Mouse (Mus musculus): Measurements from ENCODE around the gene Dync2li1. TPM values are rescaled to one million over a fixed set of nuclear protein-coding genes. Genes with fewer than 3 reads are reported as not detected.

The Dync2li1 gene
- polyA plus RNA-seq, 1 experiment from 2014 or later, result 56.9 TPM

- no peak overlapping the region for H3K4me3 ChIP-seq (ENCODE audit: low read length)
- 0 out of 2 replicates have a peak, but pooled peaks cover 3% of the 10 kb centered on the region for H3K4me1 ChIP-seq (ENCODE audit: insufficient read depth, low read length)
- H3K4me2 ChIP-seq (replicated peaks; ENCODE audit: low read depth, low read length), result no peak overlapping the region
- H3K9me3 ChIP-seq (ENCODE audit: low read length), result no peaks in the 10 kb centered on the region; the same call in 1 of the 2 replicates
- WGBS, result 90% methylated on average over 6 of the region's 6 CpGs
- H3K9ac ChIP-seq (replicated peaks; ENCODE audit: low read length), result no peak overlapping the region
- 0 out of 2 replicates have a peak, but pooled peaks cover 9% of the 10 kb centered on the region for H3K36me3 ChIP-seq (ENCODE audit: insufficient read depth, low read length)
- no peaks in the 10 kb centered on the region for H3K27me3 ChIP-seq (ENCODE audit: insufficient read depth, low read length)
- H3K27ac ChIP-seq (ENCODE audit: low read length), result no peak overlapping the region
- ATAC-seq (ENCODE audit: low FRiP score, low TSS enrichment), result no peak
These were observed 5.7 kb upstream of the Dync2li1 start for GRCm38 (mm10) chr17:84620610-84621009.

DNA sequence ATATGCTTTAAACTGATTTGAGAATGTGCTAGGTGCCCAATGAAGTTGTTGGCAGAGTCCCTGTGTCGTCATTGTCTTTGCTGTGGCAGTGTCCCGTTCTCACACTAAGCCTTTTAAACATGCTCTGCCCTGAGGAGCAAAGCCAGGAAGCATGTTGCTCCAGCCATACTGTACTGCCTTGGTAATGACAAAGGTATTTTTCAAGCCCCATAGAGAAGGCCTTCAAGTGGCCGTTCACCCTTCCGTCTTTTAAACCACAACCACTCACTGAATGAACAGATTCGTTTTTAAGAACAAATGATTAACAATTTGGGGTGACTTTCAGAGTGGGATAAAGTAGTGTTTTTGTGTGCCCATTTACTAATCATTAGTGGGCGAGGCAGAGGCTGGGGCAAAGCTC, 5.1 kb upstream of the Dync2li1 start:
- Histone ChIP-seq H3K9ac (replicated peaks; ENCODE audit: low read length) (no peak overlapping the region), H3K36me3 (ENCODE audit: insufficient read depth, low read length) (0 out of 2 replicates have a peak, but pooled peaks cover 9% of the 10 kb centered on the region), H3K4me3 (ENCODE audit: low read length) (no peak overlapping the region), H3K9me3 (ENCODE audit: low read length) (no peaks in the 10 kb centered on the region; the same call in 1 of the 2 replicates), H3K27me3 (ENCODE audit: insufficient read depth, low read length) (no peaks in the 10 kb centered on the region), H3K4me2 (replicated peaks; ENCODE audit: low read depth, low read length) (no peak overlapping the region), H3K4me1 (ENCODE audit: insufficient read depth, low read length) (0 out of 2 replicates have a peak, but pooled peaks cover 3% of the 10 kb centered on the region), H3K27ac (ENCODE audit: low read length) (no peak overlapping the region)
- no peak for ATAC-seq (ENCODE audit: low FRiP score, low TSS enrichment)
- 81% methylated on average over 6 of the region's 6 CpGs for WGBS

GRCm38 (mm10) chr17:84622028-84622427, 4.3 kb upstream of the Dync2li1 start:
- H3K36me3 ChIP-seq (ENCODE audit: insufficient read depth, low read length), result 0 out of 2 replicates have a peak, but pooled peaks cover 9% of the 10 kb centered on the region
- no peak for ATAC-seq (ENCODE audit: low FRiP score, low TSS enrichment)
- H3K9ac ChIP-seq (replicated peaks; ENCODE audit: low read length), result no peak overlapping the region
- no peak overlapping the region for H3K27ac ChIP-seq (ENCODE audit: low read length)
- H3K27me3 ChIP-seq (ENCODE audit: insufficient read depth, low read length), result no peaks in the 10 kb centered on the region
- H3K9me3 ChIP-seq (ENCODE audit: low read length), result no peaks in the 10 kb centered on the region; the same call in 1 of the 2 replicates
- 81% methylated on average over 4 of the region's 4 CpGs for WGBS
- H3K4me1 ChIP-seq (ENCODE audit: insufficient read depth, low read length), result peaks cover 6% of the 10 kb centered on the region
- no peak overlapping the region for H3K4me3 ChIP-seq (ENCODE audit: low read length)
- no peak overlapping the region for H3K4me2 ChIP-seq (replicated peaks; ENCODE audit: low read depth, low read length)

GRCm38 (mm10) chr17:84622873-84623272, 3.4 kb upstream of the Dync2li1 start:
- Histone ChIP-seq H3K36me3 (ENCODE audit: insufficient read depth, low read length) (0 out of 2 replicates have a peak, but pooled peaks cover 9% of the 10 kb centered on the region), H3K9ac (replicated peaks; ENCODE audit: low read length) (no peak overlapping the region), H3K4me1 (ENCODE audit: insufficient read depth, low read length) (peaks cover 10% of the 10 kb centered on the region), H3K4me3 (ENCODE audit: low read length) (no peak overlapping the region), H3K27me3 (ENCODE audit: insufficient read depth, low read length) (no peaks in the 10 kb centered on the region), H3K4me2 (replicated peaks; ENCODE audit: low read depth, low read length) (no peak overlapping the region), H3K9me3 (ENCODE audit: low read length) (no peaks in the 10 kb centered on the region; the same call in 1 of the 2 replicates), H3K27ac (ENCODE audit: low read length) (peak overlapping the region; percentile 71; the same call in 1 of the 2 replicates)
- 66% methylated on average over 2 of the region's 2 CpGs for WGBS
- ATAC-seq (ENCODE audit: low FRiP score, low TSS enrichment), result no peak

GRCm38 (mm10) chr17:84626857-84627305, 585 bp downstream of the Dync2li1 start:
- peak overlapping the region; percentile 75 for H3K9ac ChIP-seq (replicated peaks; ENCODE audit: low read length)
- whole genome bisulfite sequencing, result 16% methylated on average over 9 of the region's 9 CpGs
- H3K27ac ChIP-seq (ENCODE audit: low read length), result peak overlapping the region; percentile 80
- peak overlapping the region; percentile 69 for H3K4me3 ChIP-seq (ENCODE audit: low read length)
- H3K27me3 ChIP-seq (ENCODE audit: insufficient read depth, low read length), result no peaks in the 10 kb centered on the region
- H3K4me1 ChIP-seq (ENCODE audit: insufficient read depth, low read length), result peaks cover 10% of the 10 kb centered on the region
- 0 out of 2 replicates have a peak, but pooled peaks cover 2% of the 10 kb centered on the region for H3K36me3 ChIP-seq (ENCODE audit: insufficient read depth, low read length)
- ATAC-seq (ENCODE audit: low FRiP score, low TSS enrichment), result peak; percentile 80
- H3K9me3 ChIP-seq (ENCODE audit: low read length), result no peaks in the 10 kb centered on the region; the same call in 1 of the 2 replicates
- peak overlapping the region; percentile 77 for H3K4me2 ChIP-seq (replicated peaks; ENCODE audit: low read depth, low read length)

DNA sequence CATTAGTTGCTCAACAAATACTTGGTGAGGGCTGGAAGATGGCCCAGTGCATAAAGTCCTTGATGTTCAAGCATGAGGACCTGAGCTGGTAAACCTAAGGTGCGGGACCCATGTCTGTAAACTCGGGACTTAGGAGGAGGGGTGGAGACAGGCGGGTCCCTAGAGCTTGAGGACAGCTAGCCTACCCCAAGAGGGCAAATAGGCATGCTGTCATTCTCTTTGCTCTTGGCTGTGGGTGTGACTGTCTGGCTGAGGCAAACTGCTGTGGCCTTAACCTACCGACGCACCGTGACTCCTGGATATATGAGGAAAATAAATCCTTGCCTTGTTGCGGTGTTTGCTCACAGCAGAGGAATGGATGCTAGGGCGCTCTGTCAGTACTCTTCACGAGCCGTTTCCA, 1.4 kb downstream of the Dync2li1 start:
- Histone ChIP-seq H3K9ac (replicated peaks; ENCODE audit: low read length) (no peak overlapping the region), H3K27me3 (ENCODE audit: insufficient read depth, low read length) (no peaks in the 10 kb centered on the region), H3K9me3 (ENCODE audit: low read length) (no peaks in the 10 kb centered on the region; the same call in 1 of the 2 replicates), H3K36me3 (ENCODE audit: insufficient read depth, low read length) (0 out of 2 replicates have a peak, but pooled peaks cover 3% of the 10 kb centered on the region), H3K4me1 (ENCODE audit: insufficient read depth, low read length) (peaks cover 10% of the 10 kb centered on the region), H3K27ac (ENCODE audit: low read length) (no peak overlapping the region), H3K4me2 (replicated peaks; ENCODE audit: low read depth, low read length) (no peak overlapping the region), H3K4me3 (ENCODE audit: low read length) (no peak overlapping the region)
- no peak for ATAC-seq (ENCODE audit: low FRiP score, low TSS enrichment)
- WGBS, result 62% methylated on average over 10 of the region's 10 CpGs

GRCm38 (mm10) chr17:84628611-84629010, 2.3 kb downstream of the Dync2li1 start:
- peaks cover 7% of the 10 kb centered on the region for H3K4me1 ChIP-seq (ENCODE audit: insufficient read depth, low read length)
- no peak overlapping the region for H3K27ac ChIP-seq (ENCODE audit: low read length)
- WGBS, result 86% methylated on average over 9 of the region's 9 CpGs
- ATAC-seq (ENCODE audit: low FRiP score, low TSS enrichment), result no peak
- H3K4me3 ChIP-seq (ENCODE audit: low read length), result no peak overlapping the region
- no peaks in the 10 kb centered on the region for H3K27me3 ChIP-seq (ENCODE audit: insufficient read depth, low read length)
- no peak overlapping the region for H3K4me2 ChIP-seq (replicated peaks; ENCODE audit: low read depth, low read length)
- no peak overlapping the region for H3K9ac ChIP-seq (replicated peaks; ENCODE audit: low read length)
- 0 out of 2 replicates have a peak, but pooled peaks cover 6% of the 10 kb centered on the region for H3K36me3 ChIP-seq (ENCODE audit: insufficient read depth, low read length)
- H3K9me3 ChIP-seq (ENCODE audit: low read length), result no peaks in the 10 kb centered on the region; the same call in 1 of the 2 replicates

- no peaks in the 10 kb centered on the region for H3K9me3 ChIP-seq (ENCODE audit: low read length)
- H3K9ac ChIP-seq (replicated peaks; ENCODE audit: low read length), result no peak overlapping the region
- H3K36me3 ChIP-seq (ENCODE audit: insufficient read depth, low read length), result 0 out of 2 replicates have a peak, but pooled peaks cover 6% of the 10 kb centered on the region
- no peak overlapping the region for H3K4me2 ChIP-seq (replicated peaks; ENCODE audit: low read depth, low read length)
- no peak for ATAC-seq (ENCODE audit: low FRiP score, low TSS enrichment)
- H3K4me3 ChIP-seq (ENCODE audit: low read length), result no peak overlapping the region
- 87% methylated on average over 6 of the region's 6 CpGs for WGBS
- no peaks in the 10 kb centered on the region for H3K27me3 ChIP-seq (ENCODE audit: insufficient read depth, low read length)
- peaks cover 5% of the 10 kb centered on the region for H3K4me1 ChIP-seq (ENCODE audit: insufficient read depth, low read length)
- no peak overlapping the region for H3K27ac ChIP-seq (ENCODE audit: low read length)
These were observed 5.5 kb downstream of the Dync2li1 start for GRCm38 (mm10) chr17:84631836-84632235.

DNA sequence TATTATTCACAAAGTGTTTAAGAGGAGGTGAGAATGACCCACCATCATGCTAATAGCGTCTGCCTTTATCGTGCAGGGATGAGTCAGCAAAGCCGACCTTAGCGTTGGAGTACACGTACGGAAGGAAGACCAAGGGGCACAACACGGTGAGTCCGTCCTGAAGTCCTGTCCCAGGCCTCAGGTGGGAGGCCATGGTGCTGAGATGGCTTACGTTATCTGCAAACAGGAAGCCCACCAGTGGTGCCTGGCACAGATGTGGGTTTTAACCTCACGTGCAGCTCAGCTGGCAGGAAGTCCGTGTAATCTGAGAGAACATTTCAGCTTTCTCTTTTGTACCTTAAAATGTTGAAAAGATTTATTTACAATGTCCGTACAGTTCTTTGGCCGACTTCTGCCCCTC, 7.1 kb downstream of the Dync2li1 start:
- ATAC-seq (ENCODE audit: low FRiP score, low TSS enrichment), result no peak
- Histone ChIP-seq H3K27ac (ENCODE audit: low read length) (no peak overlapping the region), H3K4me3 (ENCODE audit: low read length) (no peak overlapping the region), H3K4me1 (ENCODE audit: insufficient read depth, low read length) (no peaks in the 10 kb centered on the region), H3K27me3 (ENCODE audit: insufficient read depth, low read length) (no peaks in the 10 kb centered on the region), H3K9me3 (ENCODE audit: low read length) (no peaks in the 10 kb centered on the region), H3K36me3 (ENCODE audit: insufficient read depth, low read length) (0 out of 2 replicates have a peak, but pooled peaks cover 6% of the 10 kb centered on the region), H3K4me2 (replicated peaks; ENCODE audit: low read depth, low read length) (no peak overlapping the region), H3K9ac (replicated peaks; ENCODE audit: low read length) (no peak overlapping the region)
- 78% methylated on average over 13 of the region's 13 CpGs for WGBS

DNA sequence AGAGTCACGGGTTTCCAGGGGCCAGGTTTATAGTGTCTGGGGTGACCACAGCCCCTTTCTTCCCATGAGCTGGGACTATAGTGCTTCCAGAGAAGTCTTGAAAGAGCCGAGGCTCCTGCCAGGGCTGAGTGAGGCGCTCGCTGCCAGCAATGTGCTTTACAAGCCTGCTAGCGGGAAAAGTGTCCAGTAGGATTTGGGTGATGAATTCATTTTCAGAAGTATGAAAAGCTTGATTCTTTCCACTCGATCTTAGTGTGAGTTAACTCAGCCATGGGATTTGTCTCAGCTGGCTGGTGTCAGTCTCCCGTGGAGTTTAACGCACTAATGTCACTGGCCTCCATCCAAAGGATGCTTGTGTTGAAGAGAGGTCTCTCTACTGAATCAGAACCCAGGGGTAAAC, 10.0 kb downstream of the Dync2li1 start:
- Histone ChIP-seq H3K27me3 (ENCODE audit: insufficient read depth, low read length) (no peaks in the 10 kb centered on the region), H3K4me2 (replicated peaks; ENCODE audit: low read depth, low read length) (no peak overlapping the region)

More for the DNA sequence above, 10.0 kb downstream of the Dync2li1 start:
- 68% methylated on average over 8 of the region's 8 CpGs for WGBS
- Histone ChIP-seq H3K27ac (ENCODE audit: low read length) (no peak overlapping the region), H3K36me3 (ENCODE audit: insufficient read depth, low read length) (0 out of 2 replicates have a peak, but pooled peaks cover 6% of the 10 kb centered on the region), H3K4me3 (ENCODE audit: low read length) (no peak overlapping the region), H3K9ac (replicated peaks; ENCODE audit: low read length) (no peak overlapping the region), H3K4me1 (ENCODE audit: insufficient read depth, low read length) (no peaks in the 10 kb centered on the region), H3K9me3 (ENCODE audit: low read length) (no peaks in the 10 kb centered on the region)
- ATAC-seq (ENCODE audit: low FRiP score, low TSS enrichment), result no peak
